Mouse (Mus musculus): ENCODE measurements around the gene Il1rl2. TPM values are rescaled to one million over a fixed set of nuclear protein-coding genes. Genes with fewer than 3 reads are reported as not detected.
A peak's percentile ranks its signal among the peaks of the same experiment; 100 is the strongest.

The Il1rl2 gene
- polyA plus RNA-seq, 1 experiment from 2014 or later = 3.7 TPM

DNA sequence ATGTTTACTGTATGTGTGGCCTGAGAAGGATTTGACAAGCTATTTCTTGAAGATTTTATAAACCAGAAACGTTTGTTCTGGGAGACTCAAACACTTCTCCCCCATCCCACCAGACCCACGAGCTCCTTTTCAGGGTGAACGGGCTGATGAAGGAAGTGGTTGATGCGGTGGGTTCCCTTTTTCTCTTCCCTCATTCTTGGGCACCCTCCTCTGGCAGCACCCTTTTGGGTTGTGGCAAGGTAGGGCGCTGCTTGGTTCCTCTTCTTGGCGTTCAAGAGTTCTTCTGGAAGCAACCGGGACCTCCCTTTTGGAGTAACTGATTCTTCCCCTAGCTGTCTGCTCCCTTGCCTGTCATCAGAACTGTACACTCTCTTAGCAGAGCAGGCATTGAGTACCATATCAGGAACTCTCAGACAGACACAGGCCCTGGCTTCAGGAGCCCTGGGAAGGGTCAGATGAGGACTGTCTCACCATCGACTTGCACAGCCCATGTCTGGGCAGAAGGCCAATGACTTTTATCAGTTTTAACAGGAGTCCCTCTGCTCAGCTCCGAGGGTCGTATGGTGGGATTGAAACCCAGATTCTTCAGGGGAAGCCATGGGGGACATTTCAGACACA, 31.6 kb downstream of the Il1rl2 start:
- WGBS = 39% methylated on average over 10 of the region's 10 CpGs
- H3K36me3 ChIP-seq = no peaks in the 10 kb centered on the region
- H3K4me2 ChIP-seq = no peak overlapping the region
- H3K4me3 ChIP-seq = no peak overlapping the region
- peak; percentile 51; the same call in 1 of the 2 replicates for ATAC-seq (ENCODE audit: insufficient number of reproducible peaks, low FRiP score)
- no peaks in the 10 kb centered on the region for H3K9me3 ChIP-seq (replicated peaks)
- H3K9ac ChIP-seq = no peak overlapping the region
- H3K4me1 ChIP-seq (replicated peaks) = peaks cover 29% of the 10 kb centered on the region
- H3K27ac ChIP-seq (ENCODE audit: poor library complexity, severe bottlenecking) = no peak overlapping the region
- no peaks in the 10 kb centered on the region for H3K27me3 ChIP-seq (replicated peaks)

DNA sequence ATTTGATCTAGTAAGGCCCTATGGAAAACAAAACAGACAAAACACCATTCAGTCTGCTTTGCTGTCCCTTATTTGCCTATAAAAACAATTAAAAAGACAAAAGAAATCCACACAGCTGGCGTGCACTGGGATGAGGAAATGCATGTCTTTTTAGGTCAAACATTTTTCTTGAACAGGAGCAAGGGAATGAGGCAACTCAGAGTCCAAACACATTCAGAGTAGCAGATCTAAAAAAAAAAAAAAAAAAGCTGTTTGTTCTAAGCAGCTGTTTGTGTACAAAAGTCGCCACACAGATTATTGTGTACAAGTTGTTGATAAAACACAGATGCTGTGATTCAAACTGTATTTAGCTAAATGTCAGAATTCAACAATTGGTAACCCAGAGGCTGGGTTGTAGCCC, 33.5 kb downstream of the Il1rl2 start:
- no peak for ATAC-seq (ENCODE audit: insufficient number of reproducible peaks, low FRiP score)
- H3K27me3 ChIP-seq (replicated peaks) = no peaks in the 10 kb centered on the region
- no peaks in the 10 kb centered on the region for H3K9me3 ChIP-seq (replicated peaks)
- WGBS = 68% methylated on average over 2 of the region's 2 CpGs
- H3K36me3 ChIP-seq = no peaks in the 10 kb centered on the region
- H3K4me2 ChIP-seq = no peak overlapping the region
- H3K4me1 ChIP-seq (replicated peaks) = peaks cover 31% of the 10 kb centered on the region
- H3K27ac ChIP-seq (ENCODE audit: poor library complexity, severe bottlenecking) = no peak overlapping the region
- no peak overlapping the region for H3K9ac ChIP-seq
- no peak overlapping the region for H3K4me3 ChIP-seq

DNA sequence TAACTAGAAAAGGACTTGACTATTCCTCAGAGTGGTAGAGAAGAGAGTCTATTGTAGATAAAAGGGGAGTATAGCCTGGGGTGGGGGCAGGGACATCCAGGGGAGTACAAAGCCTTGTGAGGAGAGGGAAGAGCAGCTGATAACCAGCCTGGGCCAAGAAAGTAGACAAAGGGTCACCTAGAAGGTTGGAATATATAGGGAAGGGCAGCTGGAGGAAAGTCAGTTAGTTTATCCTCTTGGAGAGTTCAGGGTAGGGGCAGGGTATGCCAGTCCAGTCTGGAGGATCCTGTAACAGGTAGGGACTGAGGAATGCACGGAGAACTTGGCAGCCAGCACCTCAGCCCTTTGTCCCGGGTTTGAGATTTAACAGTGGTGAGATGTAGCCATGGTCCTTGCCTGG, 33.9 kb downstream of the Il1rl2 start:
- Histone ChIP-seq H3K9ac (no peak overlapping the region), H3K27me3 (replicated peaks) (no peaks in the 10 kb centered on the region), H3K4me1 (replicated peaks) (peaks cover 32% of the 10 kb centered on the region), H3K4me3 (no peak overlapping the region), H3K36me3 (no peaks in the 10 kb centered on the region), H3K4me2 (no peak overlapping the region), H3K9me3 (replicated peaks) (no peaks in the 10 kb centered on the region), H3K27ac (ENCODE audit: poor library complexity, severe bottlenecking) (no peak overlapping the region)
- 69% methylated on average over 2 of the region's 2 CpGs for WGBS
- ATAC-seq (ENCODE audit: insufficient number of reproducible peaks, low FRiP score) = no peak

DNA sequence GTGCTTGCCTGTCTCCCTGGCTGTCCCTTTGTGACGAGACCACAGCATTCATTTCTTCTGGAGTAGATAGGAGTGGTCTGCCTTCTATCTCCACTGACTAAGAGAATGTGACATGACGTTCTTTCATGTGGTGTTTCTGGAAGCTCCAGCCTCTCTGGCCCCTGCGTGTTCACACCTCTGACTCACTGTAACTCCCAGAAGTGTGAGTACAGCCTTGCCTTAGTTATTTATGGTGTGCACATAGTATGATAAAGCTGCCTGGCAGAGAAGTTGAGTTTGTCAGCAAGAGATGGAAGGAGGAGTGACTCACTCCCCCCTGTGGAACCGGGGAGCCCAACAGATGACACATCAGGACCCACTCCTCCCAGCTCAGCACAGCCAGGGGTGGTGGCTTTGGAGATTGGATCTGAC, 34.4 kb downstream of the Il1rl2 start:
- Histone ChIP-seq H3K4me1 (replicated peaks) (peaks cover 32% of the 10 kb centered on the region), H3K4me3 (no peak overlapping the region), H3K27me3 (replicated peaks) (no peaks in the 10 kb centered on the region), H3K36me3 (no peaks in the 10 kb centered on the region), H3K27ac (ENCODE audit: poor library complexity, severe bottlenecking) (no peak overlapping the region), H3K9ac (no peak overlapping the region), H3K4me2 (no peak overlapping the region), H3K9me3 (replicated peaks) (no peaks in the 10 kb centered on the region)
- WGBS = 15% methylated on average over 4 of the region's 4 CpGs
- ATAC-seq (ENCODE audit: insufficient number of reproducible peaks, low FRiP score) = no peak; the same call in none of the 2 replicates

DNA sequence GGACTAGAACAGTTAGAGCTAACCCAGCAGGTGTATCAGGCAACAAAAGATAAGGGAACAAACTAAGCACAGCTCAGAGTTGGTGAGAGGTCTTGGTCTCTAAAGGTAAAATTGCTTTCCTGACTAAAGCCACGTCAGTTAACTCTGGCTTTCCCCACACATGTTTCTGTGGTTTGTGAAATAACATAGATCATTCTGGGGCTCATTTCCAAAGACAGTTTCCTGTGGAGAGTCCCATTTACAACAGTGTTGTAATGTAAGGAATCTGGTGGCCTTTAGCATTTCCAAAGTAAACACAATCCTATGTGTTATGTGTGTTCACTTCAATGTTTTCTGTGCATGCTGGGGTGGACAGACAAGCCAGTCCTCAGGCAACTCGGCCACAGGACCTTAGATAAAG, 35.3 kb downstream of the Il1rl2 start:
- Histone ChIP-seq H3K9me3 (replicated peaks) (no peaks in the 10 kb centered on the region), H3K27me3 (replicated peaks) (no peaks in the 10 kb centered on the region), H3K4me3 (no peak overlapping the region), H3K4me1 (replicated peaks) (peaks cover 32% of the 10 kb centered on the region), H3K4me2 (no peak overlapping the region), H3K27ac (ENCODE audit: poor library complexity, severe bottlenecking) (no peak overlapping the region), H3K36me3 (no peaks in the 10 kb centered on the region), H3K9ac (no peak overlapping the region)
- ATAC-seq (ENCODE audit: insufficient number of reproducible peaks, low FRiP score) = no peak
- WGBS = 46% methylated on average over 2 of the region's 2 CpGs

DNA sequence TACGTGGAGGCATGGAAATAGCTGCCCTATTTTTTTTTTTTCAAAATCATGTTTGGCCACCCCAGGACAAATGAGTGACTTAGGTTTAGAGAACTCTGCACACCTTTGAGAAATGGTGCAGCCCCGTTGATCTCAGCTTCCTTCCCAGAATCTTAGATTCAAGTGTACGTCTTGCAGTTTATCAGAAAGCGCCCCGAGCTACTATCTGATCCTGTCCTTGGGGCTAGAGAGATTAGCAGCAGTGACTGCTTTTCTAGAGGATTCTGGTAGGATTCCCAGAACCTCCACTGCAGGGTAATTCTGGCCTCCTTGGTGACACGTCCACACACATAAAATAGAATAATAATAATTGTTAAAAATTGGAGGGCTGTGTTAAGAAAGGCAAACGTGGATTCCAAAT, 36.6 kb downstream of the Il1rl2 start:
- H3K4me3 ChIP-seq = no peak overlapping the region
- no peak overlapping the region for H3K27ac ChIP-seq (ENCODE audit: poor library complexity, severe bottlenecking)
- no peaks in the 10 kb centered on the region for H3K36me3 ChIP-seq
- no peaks in the 10 kb centered on the region for H3K9me3 ChIP-seq (replicated peaks)
- no peak for ATAC-seq (ENCODE audit: insufficient number of reproducible peaks, low FRiP score)
- H3K27me3 ChIP-seq (replicated peaks) = no peaks in the 10 kb centered on the region
- H3K4me2 ChIP-seq = no peak overlapping the region
- WGBS = 51% methylated on average over 7 of the region's 7 CpGs
- peaks cover 25% of the 10 kb centered on the region for H3K4me1 ChIP-seq (replicated peaks)
- no peak overlapping the region for H3K9ac ChIP-seq

DNA sequence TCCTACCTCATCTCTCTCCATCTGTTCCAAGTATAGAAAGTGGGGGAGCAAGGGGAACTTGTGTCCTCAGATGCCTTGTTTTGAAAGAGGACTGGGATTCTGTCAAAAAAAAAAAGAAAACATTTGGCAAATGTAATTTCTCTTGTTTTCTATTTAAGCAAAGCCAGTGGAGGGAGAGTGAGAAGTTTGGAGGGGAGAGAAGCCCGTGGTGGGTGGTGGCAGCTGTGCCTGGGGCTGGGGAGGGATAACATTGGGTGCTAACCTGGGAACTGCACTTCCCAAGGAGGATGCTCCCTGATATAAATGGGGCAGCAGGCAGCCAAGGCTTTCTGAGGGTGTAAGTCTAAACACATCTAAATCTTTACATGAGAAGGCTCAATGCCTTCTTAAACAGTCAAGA, 37.2 kb downstream of the Il1rl2 start:
- H3K4me1 ChIP-seq (replicated peaks) = peaks cover 18% of the 10 kb centered on the region
- H3K27me3 ChIP-seq (replicated peaks) = no peaks in the 10 kb centered on the region
- no peak for ATAC-seq (ENCODE audit: insufficient number of reproducible peaks, low FRiP score)
- H3K9ac ChIP-seq = no peak overlapping the region
- no peaks in the 10 kb centered on the region for H3K9me3 ChIP-seq (replicated peaks)
- no peak overlapping the region for H3K4me3 ChIP-seq
- no peak overlapping the region for H3K4me2 ChIP-seq
- H3K27ac ChIP-seq (ENCODE audit: poor library complexity, severe bottlenecking) = no peak overlapping the region
- 63% methylated on average over 1 of the region's 1 CpGs for WGBS
- no peaks in the 10 kb centered on the region for H3K36me3 ChIP-seq

DNA sequence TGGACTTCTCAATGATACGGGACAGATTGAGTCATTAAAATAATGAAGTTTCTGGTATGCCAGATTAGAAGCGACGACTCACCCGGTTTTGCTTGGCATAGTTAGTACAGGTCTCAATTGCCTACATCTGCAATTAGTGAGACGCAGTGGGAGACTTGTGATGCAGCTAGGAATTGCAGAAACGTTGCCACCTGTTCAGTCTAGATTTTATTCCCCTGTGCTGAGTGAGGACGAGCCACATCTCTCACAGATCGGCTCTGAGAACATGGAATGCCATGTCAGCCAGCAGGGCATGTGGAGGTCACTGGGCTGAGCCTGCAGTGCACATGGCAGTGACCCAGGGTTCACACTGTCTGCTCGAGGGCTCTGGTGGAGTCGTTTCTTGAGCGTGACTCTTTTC, 38.4 kb downstream of the Il1rl2 start:
- H3K27ac ChIP-seq (ENCODE audit: poor library complexity, severe bottlenecking) = no peak overlapping the region
- ATAC-seq (ENCODE audit: insufficient number of reproducible peaks, low FRiP score) = no peak

DNA sequence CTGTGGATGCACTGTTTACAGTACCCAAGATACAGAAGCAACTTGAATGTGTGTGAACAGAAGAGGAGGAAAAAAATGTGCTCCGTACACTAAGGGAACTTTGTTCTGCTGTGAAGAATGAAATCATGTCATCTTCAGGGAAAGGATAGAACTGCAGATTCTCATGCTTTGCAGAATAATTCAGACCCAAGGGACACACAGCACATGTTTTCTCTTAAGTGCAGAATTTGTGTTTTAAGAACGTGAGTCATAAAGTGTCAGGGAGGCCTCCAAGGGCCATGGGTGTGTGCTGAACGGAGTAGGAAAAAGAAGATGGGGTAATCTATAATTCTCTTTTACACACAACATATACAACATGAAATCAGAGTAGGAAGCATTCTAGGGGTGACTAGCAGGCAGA, 48.5 kb downstream of the Il1rl2 start:
- WGBS = 79% methylated on average over 3 of the region's 3 CpGs
- H3K27me3 ChIP-seq (replicated peaks) = no peaks in the 10 kb centered on the region
- H3K4me1 ChIP-seq (replicated peaks) = peaks cover 6% of the 10 kb centered on the region; the same call in 1 of the 2 replicates
- no peak overlapping the region for H3K4me2 ChIP-seq
- H3K9me3 ChIP-seq (replicated peaks) = no peaks in the 10 kb centered on the region
- ATAC-seq (ENCODE audit: insufficient number of reproducible peaks, low FRiP score) = no peak
- H3K4me3 ChIP-seq = no peak overlapping the region
- H3K27ac ChIP-seq (ENCODE audit: poor library complexity, severe bottlenecking) = no peak overlapping the region
- H3K9ac ChIP-seq = no peak overlapping the region
- H3K36me3 ChIP-seq = no peaks in the 10 kb centered on the region

More for the DNA sequence above, 38.4 kb downstream of the Il1rl2 start:
- 64% methylated on average over 11 of the region's 11 CpGs for WGBS
- H3K4me2 ChIP-seq = no peak overlapping the region
- H3K36me3 ChIP-seq = no peaks in the 10 kb centered on the region
- H3K9me3 ChIP-seq (replicated peaks) = no peaks in the 10 kb centered on the region
- H3K4me1 ChIP-seq (replicated peaks) = peaks cover 17% of the 10 kb centered on the region
- H3K9ac ChIP-seq = no peak overlapping the region
- H3K4me3 ChIP-seq = no peak overlapping the region
- H3K27me3 ChIP-seq (replicated peaks) = no peaks in the 10 kb centered on the region

DNA sequence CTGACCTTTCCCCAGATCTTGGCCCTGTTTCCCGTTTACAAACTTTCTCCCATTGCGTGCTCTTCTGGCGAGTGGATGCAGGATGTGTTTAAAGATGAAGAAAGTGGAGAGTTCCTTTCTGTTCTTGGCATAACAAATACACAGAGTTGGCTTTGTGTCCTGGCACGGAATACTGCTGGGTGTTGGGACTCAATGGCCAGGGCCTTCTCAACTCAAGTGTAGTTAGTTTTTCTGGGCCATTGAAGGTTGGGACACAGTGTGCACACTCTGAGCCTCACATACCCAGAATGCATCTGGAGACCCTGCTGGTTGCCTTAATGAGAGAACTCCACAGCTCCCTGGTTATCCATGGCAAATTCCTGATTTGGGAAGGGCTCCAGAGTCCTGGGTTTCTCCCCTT, 50.7 kb downstream of the Il1rl2 start:
- Histone ChIP-seq H3K4me1 (replicated peaks) (peaks cover 6% of the 10 kb centered on the region; the same call in 1 of the 2 replicates), H3K9me3 (replicated peaks) (no peaks in the 10 kb centered on the region), H3K4me3 (no peak overlapping the region), H3K4me2 (no peak overlapping the region), H3K27ac (ENCODE audit: poor library complexity, severe bottlenecking) (no peak overlapping the region), H3K36me3 (no peaks in the 10 kb centered on the region), H3K9ac (no peak overlapping the region), H3K27me3 (replicated peaks) (no peaks in the 10 kb centered on the region)
- WGBS = 78% methylated on average over 4 of the region's 4 CpGs
- ATAC-seq (ENCODE audit: insufficient number of reproducible peaks, low FRiP score) = no peak

DNA sequence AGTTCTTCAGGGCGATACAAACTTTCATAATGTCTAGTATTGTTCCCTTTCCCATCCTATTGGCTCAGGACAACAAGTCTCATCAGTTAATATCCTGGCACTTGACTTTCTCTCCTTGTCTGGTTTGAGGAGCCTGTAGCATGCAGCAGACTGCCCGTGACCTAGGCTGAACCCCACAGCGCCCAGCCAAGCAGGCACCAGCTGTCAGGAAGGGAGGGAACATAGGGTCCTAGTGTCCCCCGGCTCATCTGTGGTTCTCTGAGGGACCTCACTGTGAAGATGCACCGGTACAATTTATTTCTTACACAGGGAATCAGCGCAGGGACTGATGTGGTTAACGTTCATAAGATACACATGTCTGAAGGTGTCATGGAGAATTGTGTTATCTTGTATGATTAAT, 52.3 kb downstream of the Il1rl2 start:
- peaks cover 6% of the 10 kb centered on the region; the same call in 1 of the 2 replicates for H3K4me1 ChIP-seq (replicated peaks)
- no peaks in the 10 kb centered on the region for H3K27me3 ChIP-seq (replicated peaks)
- no peaks in the 10 kb centered on the region for H3K36me3 ChIP-seq
- H3K9me3 ChIP-seq (replicated peaks) = no peaks in the 10 kb centered on the region
- 60% methylated on average over 7 of the region's 7 CpGs for WGBS
- no peak overlapping the region for H3K27ac ChIP-seq (ENCODE audit: poor library complexity, severe bottlenecking)
- no peak overlapping the region for H3K9ac ChIP-seq
- ATAC-seq (ENCODE audit: insufficient number of reproducible peaks, low FRiP score) = no peak
- no peak overlapping the region for H3K4me2 ChIP-seq
- H3K4me3 ChIP-seq = no peak overlapping the region

DNA sequence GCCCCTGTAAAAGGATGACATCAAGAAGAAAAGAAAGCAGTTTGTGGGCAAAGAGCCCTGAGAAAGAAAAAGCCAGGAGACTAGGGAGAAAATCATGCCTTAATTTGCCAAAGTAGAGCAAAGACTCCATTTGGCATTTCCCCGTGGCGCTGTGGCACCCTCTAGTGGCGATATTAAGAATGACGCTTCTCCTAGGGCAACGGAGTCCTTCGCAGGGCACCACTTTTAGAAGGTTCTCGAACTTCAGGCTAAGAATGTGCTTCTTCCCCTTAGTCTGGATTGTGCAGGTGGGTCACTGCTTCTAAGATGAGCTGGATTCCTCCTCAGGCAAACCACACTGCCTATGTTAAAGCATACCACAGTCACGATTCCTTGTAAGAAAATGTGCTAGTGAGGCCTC, 54.4 kb downstream of the Il1rl2 start:
- Histone ChIP-seq H3K9ac (no peak overlapping the region), H3K9me3 (replicated peaks) (no peaks in the 10 kb centered on the region), H3K27ac (ENCODE audit: poor library complexity, severe bottlenecking) (no peak overlapping the region), H3K27me3 (replicated peaks) (no peaks in the 10 kb centered on the region), H3K4me1 (replicated peaks) (peaks cover 6% of the 10 kb centered on the region; the same call in 1 of the 2 replicates), H3K36me3 (no peaks in the 10 kb centered on the region), H3K4me3 (no peak overlapping the region), H3K4me2 (no peak overlapping the region)
- no peak for ATAC-seq (ENCODE audit: insufficient number of reproducible peaks, low FRiP score)
- 17% methylated on average over 8 of the region's 8 CpGs for WGBS

Data from heart, embryonic 12.5 days (tissue).